Mouse (Mus musculus) heart, embryonic 15.5 days (tissue): ENCODE measurements around the gene Lingo1. TPM values are rescaled to one million over a fixed set of nuclear protein-coding genes. Genes with fewer than 3 reads are reported as not detected.
A peak's percentile ranks its signal among the peaks of the same experiment; 100 is the strongest.

Experiments used
- ATAC-seq: fragments of 200-750 bp; cut with Nextera tagmentation; replicated peaks from 2 replicates; pipeline ENCODE4 v1.8.0; 2017; ENCODE audit warnings: low read depth, moderate TSS enrichment; ENCODE audit not compliant: insufficient number of reproducible peaks, insufficient read depth, low FRiP score
- H3K27ac ChIP-seq: fragments of 300-500 bp; sonication (generic); 2 replicates; pipeline ENCODE4 v1.5.1; 2015; ENCODE audit warnings: mild to moderate bottlenecking, inconsistent platforms
- H3K27me3 ChIP-seq: fragments of 300-500 bp; sonication (generic); 2 replicates; pipeline ENCODE4 v1.6.1; 2015; ENCODE audit warnings: inconsistent platforms
- H3K36me3 ChIP-seq: fragments of 300-500 bp; sonication (generic); 2 replicates; pipeline ENCODE4 v1.6.1; 2015; ENCODE audit warnings: mild to moderate bottlenecking, inconsistent platforms
- H3K4me1 ChIP-seq: fragments of 300-500 bp; sonication (generic); replicated peaks from 2 replicates; pipeline ENCODE4 v1.6.1; 2015; ENCODE audit warnings: inconsistent platforms
- H3K4me2 ChIP-seq: fragments of 300-500 bp; sonication (generic); 2 replicates; pipeline ENCODE4 v1.6.1; 2015; ENCODE audit warnings: inconsistent platforms, mild to moderate bottlenecking, moderate library complexity
- H3K4me3 ChIP-seq: fragments of 300-500 bp; sonication (generic); 2 replicates; pipeline ENCODE4 v1.5.1; 2015; ENCODE audit warnings: mild to moderate bottlenecking, inconsistent platforms
- H3K9ac ChIP-seq: fragments of 300-500 bp; sonication (generic); 2 replicates; pipeline ENCODE4 v1.6.1; 2015; ENCODE audit warnings: mild to moderate bottlenecking, inconsistent platforms
- H3K9me3 ChIP-seq: fragments of 300-500 bp; sonication (generic); replicated peaks from 2 replicates; pipeline ENCODE4 v1.6.1; 2016; ENCODE audit warnings: inconsistent platforms
- WGBS: fragments of 180-500 bp; shearing (Covaris S2); methylation state at CpG from one replicate; pipeline ENCODE4 v1.1.7; 2015; ENCODE audit warnings: mixed read lengths; 5-methylcytosine and 5-hydroxymethylcytosine counted together
- polyA plus RNA-seq: library from polyadenylated mRNA; unstranded; fragments of >200 nt; fragmentation: Nextera tagmentation; extraction: Ambion mirVana; gene quantifications from 2 replicates; pipeline ENCODE4 v1.2.1, GENCODE M21; 2015

Lingo1 gene
- polyA plus RNA-seq, 1 experiment from 2014 or later: 2.3 TPM

DNA sequence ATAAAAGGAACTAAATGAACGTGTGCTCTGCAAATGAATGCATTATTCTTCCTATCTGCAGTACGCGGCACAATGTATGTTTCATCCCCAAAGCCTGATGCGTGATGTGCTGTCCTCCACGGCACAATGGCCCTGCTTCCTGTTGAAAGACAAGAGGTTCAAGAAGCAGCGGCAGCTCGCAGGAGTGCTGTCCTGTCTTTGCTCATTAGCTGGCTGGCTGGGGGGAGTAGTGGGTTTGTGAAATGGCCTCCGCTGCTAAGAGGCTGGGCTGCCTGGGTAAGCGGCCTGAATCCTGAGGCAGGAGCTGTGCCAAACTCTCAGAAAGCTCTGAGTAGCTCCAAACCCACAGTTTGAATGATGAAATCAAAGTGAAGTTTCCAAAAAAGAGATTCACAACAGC lies 31.9 kb upstream of the Lingo1 start:
- WGBS: 31% methylated on average over 9 of the region's 9 CpGs
- no peak for ATAC-seq
- Histone ChIP-seq H3K4me3 (no peak overlapping the region), H3K36me3 (no peaks in the 10 kb centered on the region), H3K27me3 (peaks cover 27% of the 10 kb centered on the region), H3K4me2 (no peak overlapping the region), H3K9me3 (no peaks in the 10 kb centered on the region), H3K9ac (no peak overlapping the region), H3K4me1 (peaks cover 15% of the 10 kb centered on the region), H3K27ac (no peak overlapping the region)

DNA sequence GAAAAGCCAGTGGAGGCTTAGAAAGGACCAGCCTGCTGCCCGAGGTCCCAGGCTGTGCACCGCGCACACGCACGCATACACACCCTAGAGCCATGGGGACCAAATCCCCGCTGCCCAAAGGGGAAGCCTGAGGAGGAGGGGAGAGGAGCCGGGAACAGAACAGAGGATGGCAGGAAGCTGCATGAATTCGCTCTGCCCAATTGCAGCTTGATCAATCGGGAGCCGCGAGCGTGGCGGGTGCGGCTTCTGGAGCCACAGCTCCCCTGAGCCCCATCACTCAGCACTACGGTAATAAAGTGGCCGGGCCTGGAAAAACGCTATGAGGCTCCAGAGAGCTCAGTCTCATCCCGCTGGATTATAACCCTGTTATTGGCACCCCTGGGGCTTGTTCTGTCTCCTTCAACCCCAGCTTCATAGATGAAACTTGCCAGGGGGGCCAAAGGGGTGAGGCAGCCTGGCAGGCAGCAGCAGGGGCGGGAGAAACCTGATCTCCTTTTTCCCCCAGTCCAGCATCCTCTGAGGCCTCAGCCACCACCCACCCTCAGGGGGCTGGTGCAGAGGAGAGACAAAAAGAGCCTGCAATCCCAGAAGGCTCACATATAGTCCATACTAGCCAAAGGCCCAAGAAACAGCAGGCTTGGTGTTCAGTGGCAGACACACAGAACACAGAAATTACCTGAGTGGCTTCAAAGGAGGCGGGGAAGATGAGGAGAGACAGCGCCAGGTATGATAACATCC lies 29.4 kb upstream of the Lingo1 start:
- Histone ChIP-seq H3K4me1 (peaks cover 7% of the 10 kb centered on the region), H3K27ac (no peak overlapping the region), H3K9me3 (no peaks in the 10 kb centered on the region), H3K36me3 (no peaks in the 10 kb centered on the region), H3K4me3 (0 out of 2 replicates have a peak overlapping the region, but pooled peaks have one; percentile 13), H3K9ac (no peak overlapping the region), H3K27me3 (peaks cover 27% of the 10 kb centered on the region), H3K4me2 (peak overlapping the region; percentile 51)
- no peak for ATAC-seq
- WGBS: 16% methylated on average over 21 of the region's 21 CpGs

DNA sequence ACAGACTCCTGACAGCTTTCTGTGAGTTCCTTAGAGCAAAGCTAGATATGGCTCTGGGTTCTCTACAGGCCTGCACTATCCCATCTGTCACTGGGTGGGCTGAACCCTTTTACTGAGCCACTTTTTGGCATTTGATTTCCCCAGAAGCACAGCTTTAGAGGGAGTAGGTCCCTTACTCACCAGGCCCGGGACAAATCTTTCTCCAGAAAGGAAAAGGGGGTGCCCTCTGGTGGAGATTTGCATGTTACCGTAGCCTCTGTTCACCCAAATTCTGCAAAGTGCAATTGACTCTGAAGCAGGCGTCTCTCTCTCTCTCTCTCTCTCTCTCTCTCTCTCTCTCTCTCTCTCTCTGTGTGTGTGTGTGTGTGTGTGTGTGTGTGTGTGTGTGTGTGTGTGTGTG lies 28.6 kb upstream of the Lingo1 start:
- no peaks in the 10 kb centered on the region for H3K36me3 ChIP-seq
- no peak overlapping the region for H3K4me2 ChIP-seq
- H3K9me3 ChIP-seq: no peaks in the 10 kb centered on the region
- H3K9ac ChIP-seq: no peak overlapping the region
- H3K27ac ChIP-seq: no peak overlapping the region
- peaks cover 27% of the 10 kb centered on the region for H3K27me3 ChIP-seq
- H3K4me3 ChIP-seq: no peak overlapping the region
- ATAC-seq: no peak
- H3K4me1 ChIP-seq: peaks cover 7% of the 10 kb centered on the region
- WGBS: 17% methylated on average over 3 of the region's 3 CpGs

DNA sequence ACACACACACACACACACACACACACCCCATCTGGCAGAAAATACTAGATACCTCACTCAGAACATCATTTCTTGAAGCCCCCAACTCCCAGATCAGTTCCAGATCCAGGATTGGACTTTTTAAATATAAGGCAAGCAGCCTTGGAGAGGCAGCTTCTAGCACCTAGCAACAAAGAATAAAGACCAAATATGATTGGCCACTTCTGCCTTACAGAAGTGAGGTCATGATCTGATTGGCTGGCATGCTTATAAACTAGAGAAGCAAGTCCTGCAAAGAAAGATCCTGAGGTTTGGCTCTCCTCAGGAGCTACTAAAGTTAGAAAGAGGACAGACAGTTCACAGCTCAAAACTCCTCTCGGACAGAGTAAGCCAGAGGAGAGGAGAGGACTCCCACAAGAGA lies 14.6 kb upstream of the Lingo1 start:
- Histone ChIP-seq H3K4me2 (no peak overlapping the region), H3K9ac (no peak overlapping the region), H3K36me3 (no peaks in the 10 kb centered on the region), H3K4me3 (no peak overlapping the region), H3K9me3 (no peaks in the 10 kb centered on the region), H3K27ac (no peak overlapping the region), H3K4me1 (peaks cover 16% of the 10 kb centered on the region; the same call in 1 of the 2 replicates), H3K27me3 (peaks cover 39% of the 10 kb centered on the region)
- no peak for ATAC-seq
- WGBS: 62% methylated on average over 1 of the region's 1 CpGs

DNA sequence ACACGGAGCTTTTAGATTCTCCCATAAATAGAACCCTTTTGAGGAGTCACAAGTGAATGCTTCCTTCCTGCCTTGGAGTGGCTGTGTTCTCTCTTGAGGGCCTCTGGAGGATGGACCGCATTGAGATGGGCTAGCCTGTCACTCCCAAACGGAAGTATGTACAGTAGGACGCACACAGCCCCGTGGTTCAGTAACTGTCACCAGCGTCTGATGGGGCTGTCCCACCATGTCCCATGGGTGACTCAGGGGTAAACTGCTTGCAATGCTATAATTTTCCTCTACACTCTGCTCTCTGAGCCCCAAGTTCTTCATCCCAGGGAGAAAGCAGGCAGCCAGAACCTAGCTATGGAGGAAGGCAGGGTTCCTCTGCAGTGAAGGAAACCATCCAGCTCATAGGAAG lies 11.7 kb upstream of the Lingo1 start:
- 74% methylated on average over 6 of the region's 6 CpGs for WGBS
- H3K27ac ChIP-seq: no peak overlapping the region
- peaks cover 13% of the 10 kb centered on the region; the same call in 1 of the 2 replicates for H3K4me1 ChIP-seq
- H3K36me3 ChIP-seq: no peaks in the 10 kb centered on the region
- H3K9ac ChIP-seq: no peak overlapping the region
- H3K27me3 ChIP-seq: peaks cover 40% of the 10 kb centered on the region
- H3K4me2 ChIP-seq: no peak overlapping the region
- no peak for ATAC-seq
- no peaks in the 10 kb centered on the region for H3K9me3 ChIP-seq
- no peak overlapping the region for H3K4me3 ChIP-seq

DNA sequence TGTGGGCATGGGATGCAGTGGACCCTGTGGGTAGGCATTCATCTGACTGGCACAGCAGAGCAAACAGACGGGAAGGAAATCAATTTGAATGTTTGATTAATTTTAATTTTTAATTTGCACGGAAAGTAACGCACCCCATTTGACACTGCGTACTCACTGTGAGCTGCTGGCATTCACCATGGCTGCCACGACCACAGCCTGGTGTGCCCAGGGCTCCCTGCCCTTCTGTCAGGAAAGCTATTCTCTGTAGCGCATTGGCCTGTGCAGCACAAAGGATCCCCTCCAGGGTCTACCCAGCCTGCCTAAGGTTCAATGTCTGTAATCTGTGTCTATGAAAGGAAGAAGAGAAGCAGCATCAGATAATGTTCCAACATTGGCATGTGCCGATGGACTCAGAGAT lies 6.9 kb upstream of the Lingo1 start:
- ATAC-seq: no peak
- WGBS: 89% methylated on average over 7 of the region's 7 CpGs
- no peaks in the 10 kb centered on the region for H3K9me3 ChIP-seq
- H3K27ac ChIP-seq: no peak overlapping the region
- H3K4me2 ChIP-seq: no peak overlapping the region
- no peaks in the 10 kb centered on the region for H3K4me1 ChIP-seq
- no peaks in the 10 kb centered on the region for H3K36me3 ChIP-seq
- no peak overlapping the region for H3K4me3 ChIP-seq
- H3K27me3 ChIP-seq: peaks cover 54% of the 10 kb centered on the region
- H3K9ac ChIP-seq: no peak overlapping the region

DNA sequence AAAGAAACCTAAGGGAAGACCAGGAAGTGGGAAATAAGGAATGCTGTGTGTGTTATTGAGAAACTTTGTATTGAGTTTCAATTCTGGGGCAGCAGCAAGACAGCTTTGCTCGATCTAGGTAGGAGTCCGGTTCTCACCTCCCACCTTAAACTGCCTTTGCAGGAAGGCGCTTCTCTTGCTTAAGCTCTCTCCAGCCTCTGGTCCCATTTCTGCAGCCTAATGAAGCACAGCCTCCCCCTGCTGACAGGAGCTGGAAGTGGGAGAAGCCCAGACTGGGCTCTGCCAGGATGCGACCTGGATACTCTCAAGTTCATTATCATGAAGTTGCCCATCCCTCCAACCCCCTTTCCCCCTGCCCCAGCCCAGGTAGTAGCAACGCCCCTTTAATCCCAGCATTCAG lies 1.6 kb upstream of the Lingo1 start:
- H3K4me1 ChIP-seq: peaks cover 18% of the 10 kb centered on the region
- H3K4me2 ChIP-seq: no peak overlapping the region
- WGBS: 4% methylated on average over 5 of the region's 5 CpGs
- H3K36me3 ChIP-seq: no peaks in the 10 kb centered on the region
- H3K27me3 ChIP-seq: peaks cover 83% of the 10 kb centered on the region
- no peaks in the 10 kb centered on the region for H3K9me3 ChIP-seq
- H3K9ac ChIP-seq: no peak overlapping the region
- no peak overlapping the region for H3K4me3 ChIP-seq
- H3K27ac ChIP-seq: no peak overlapping the region
- no peak for ATAC-seq

DNA sequence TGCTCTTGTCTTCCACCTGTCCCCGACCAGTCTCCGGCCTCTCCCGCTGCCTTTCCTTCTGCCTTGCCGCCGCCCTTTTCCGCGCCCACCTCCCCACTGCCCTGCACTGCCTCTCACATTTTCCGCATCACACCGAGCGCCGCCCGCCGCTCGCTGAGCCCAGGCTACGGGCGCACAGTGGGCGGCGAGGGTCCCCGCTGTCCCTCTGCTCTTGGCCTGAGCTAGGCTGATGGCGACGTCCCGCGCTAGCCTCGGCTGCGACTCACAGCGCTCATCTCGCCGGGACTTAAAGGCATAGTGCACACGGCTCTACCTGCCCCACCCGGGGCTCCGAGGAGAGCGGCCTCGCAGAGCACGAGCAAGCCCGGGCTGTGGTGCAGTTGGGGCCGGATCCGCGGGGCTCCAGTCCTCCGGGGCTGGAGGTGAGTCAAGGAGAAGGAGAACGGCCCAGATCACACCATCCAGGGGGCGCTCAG lies 426 bp upstream of the Lingo1 start:
- H3K4me2 ChIP-seq: peak overlapping the region; percentile 94
- H3K4me3 ChIP-seq: peak overlapping the region; percentile 54
- peaks cover 18% of the 10 kb centered on the region for H3K4me1 ChIP-seq
- peaks cover 94% of the 10 kb centered on the region for H3K27me3 ChIP-seq
- no peak for ATAC-seq
- no peak overlapping the region for H3K27ac ChIP-seq
- H3K9ac ChIP-seq: peak overlapping the region; percentile 46
- no peaks in the 10 kb centered on the region for H3K9me3 ChIP-seq
- no peaks in the 10 kb centered on the region for H3K36me3 ChIP-seq
- under 1% methylated on average over 41 of the region's 41 CpGs for WGBS

DNA sequence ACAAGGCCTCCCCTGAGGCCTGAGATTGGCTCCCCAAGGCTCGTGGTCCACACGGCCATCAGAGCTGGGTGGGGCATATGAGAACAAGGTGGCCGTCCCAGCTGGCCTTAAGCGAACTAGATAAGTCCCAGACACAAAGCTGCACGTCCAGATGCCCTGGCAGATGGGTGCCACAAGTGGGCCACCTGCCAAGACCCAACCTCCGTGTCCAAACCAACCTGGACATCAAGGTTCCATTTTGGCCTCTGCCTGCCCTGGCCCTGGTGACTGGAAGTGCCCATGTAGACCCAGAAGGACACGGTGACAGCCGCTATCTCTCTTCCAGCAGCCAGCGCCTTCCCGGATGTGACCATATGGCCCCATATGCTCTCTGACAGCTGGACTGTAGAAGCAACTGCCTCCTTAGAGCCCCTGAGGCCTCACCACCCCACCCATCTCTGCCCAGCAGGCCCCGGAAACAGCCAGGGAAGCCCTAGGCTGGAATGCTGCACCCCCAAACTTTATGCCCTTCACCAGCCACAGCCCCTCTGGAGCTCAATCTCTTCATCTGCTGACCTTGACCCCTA lies 4.5 kb downstream of the Lingo1 start:
- H3K9me3 ChIP-seq: no peaks in the 10 kb centered on the region
- peaks cover 13% of the 10 kb centered on the region for H3K4me1 ChIP-seq
- no peaks in the 10 kb centered on the region for H3K36me3 ChIP-seq
- ATAC-seq: no peak
- 66% methylated on average over 11 of the region's 11 CpGs for WGBS
- no peak overlapping the region for H3K27ac ChIP-seq
- H3K4me2 ChIP-seq: no peak overlapping the region
- H3K9ac ChIP-seq: no peak overlapping the region
- H3K27me3 ChIP-seq: peaks cover 51% of the 10 kb centered on the region
- no peak overlapping the region for H3K4me3 ChIP-seq

DNA sequence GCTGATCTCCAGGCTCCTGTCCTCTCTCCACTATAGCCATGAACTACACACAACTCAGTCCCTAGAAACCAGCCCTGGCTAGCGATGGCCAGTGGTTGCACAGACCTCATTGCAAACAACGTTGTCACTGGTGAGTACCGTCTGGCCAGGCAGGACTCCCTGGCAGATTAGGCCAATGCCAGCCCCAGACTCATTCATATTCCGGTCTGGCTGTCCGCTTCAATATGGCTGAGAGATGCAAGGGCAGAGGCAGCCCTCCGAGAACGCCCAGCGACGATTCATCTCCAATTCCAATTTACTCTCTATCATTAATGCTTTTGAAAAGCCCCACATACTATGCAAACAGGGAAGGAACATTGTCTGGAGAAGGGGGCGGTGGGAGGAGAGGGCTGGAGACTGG lies 11.7 kb downstream of the Lingo1 start:
- Histone ChIP-seq H3K4me1 (no peaks in the 10 kb centered on the region), H3K27me3 (peaks cover 21% of the 10 kb centered on the region), H3K36me3 (no peaks in the 10 kb centered on the region), H3K9me3 (no peaks in the 10 kb centered on the region), H3K27ac (no peak overlapping the region), H3K4me2 (no peak overlapping the region), H3K9ac (no peak overlapping the region), H3K4me3 (no peak overlapping the region)
- WGBS: 87% methylated on average over 10 of the region's 10 CpGs
- no peak for ATAC-seq

DNA sequence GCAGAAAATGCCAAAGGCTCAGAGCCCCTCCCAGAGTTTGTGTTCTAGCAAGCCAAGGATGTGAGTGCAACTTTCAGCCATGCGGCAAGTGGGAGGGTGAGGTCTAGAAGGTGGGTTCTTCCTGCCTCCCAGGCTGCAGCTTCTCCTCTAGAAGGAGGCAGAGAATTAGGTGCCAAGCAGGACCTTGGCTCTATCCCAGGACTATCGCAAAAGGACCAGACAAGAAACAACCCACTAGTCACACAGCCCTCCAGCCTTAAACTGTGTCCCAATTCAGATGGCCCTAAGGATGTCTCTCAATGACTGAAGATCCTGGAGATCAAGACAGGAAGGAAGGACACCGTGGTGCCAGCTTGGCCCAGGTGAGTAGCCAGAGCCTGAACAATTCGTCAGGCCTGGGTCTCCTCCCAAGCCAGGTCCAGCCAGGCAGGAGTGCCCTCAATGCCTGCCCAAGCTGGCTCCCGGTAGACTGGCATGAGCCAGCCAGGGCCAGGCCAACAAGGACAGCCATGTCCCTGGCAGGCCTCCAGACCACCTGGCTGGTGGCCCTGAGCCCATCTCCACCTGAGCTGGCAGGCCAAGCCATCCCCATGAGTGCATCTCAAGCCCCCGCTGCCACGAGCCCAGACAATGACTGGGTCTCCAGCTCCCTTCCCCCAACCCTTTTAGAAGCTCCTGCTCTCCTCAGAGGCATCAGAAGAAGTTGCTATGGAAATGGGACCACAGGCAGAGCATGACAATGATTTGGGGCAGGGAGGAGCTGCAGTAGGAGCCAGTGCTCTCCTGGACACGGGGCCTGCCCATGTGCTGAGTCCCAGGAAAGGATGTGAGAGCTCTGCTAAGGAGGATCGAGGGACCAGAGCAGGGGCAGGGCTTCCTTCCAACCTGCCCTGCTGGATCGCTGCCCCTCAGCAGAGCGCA lies 19.1 kb downstream of the Lingo1 start:
- H3K27ac ChIP-seq: no peak overlapping the region
- peaks cover 55% of the 10 kb centered on the region for H3K27me3 ChIP-seq
- no peak overlapping the region for H3K9ac ChIP-seq
- 61% methylated on average over 11 of the region's 11 CpGs for WGBS
- no peaks in the 10 kb centered on the region for H3K9me3 ChIP-seq
- no peak overlapping the region for H3K4me2 ChIP-seq
- ATAC-seq: no peak
- H3K4me3 ChIP-seq: no peak overlapping the region
- no peaks in the 10 kb centered on the region for H3K36me3 ChIP-seq
- H3K4me1 ChIP-seq: no peaks in the 10 kb centered on the region
